Mouse (Mus musculus): ENCODE results near the gene Tnrc6b.

DNA sequence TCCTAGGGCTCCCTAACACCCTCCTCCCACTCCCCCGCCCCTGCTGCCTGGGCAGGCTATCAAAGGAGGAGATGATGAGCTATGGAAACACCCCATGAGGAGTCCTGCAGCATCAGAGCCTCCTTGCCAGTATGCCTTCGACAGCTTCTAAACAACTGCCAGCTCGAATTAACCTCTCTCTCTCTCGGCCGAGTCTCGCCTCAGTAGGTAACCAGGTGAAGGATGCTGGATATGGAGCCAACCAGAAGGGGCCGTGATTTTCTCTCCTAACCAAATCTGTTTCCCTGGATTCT lies 25.6 kb upstream of the Tnrc6b start:
- TF ChIP-seq CTCF (IDR thresholded peaks at IDR 0.05; ENCODE audit: control insufficient read depth, insufficient read depth, low read length) (no peak), POLR2A (IDR thresholded peaks at IDR 0.05; ENCODE audit: borderline replicate concordance, control insufficient read depth, low read depth, low read length) (no peak)

Measured in bone marrow, adult 2 months (tissue).